Mouse (Mus musculus) brain, embryonic 14.5 days (tissue): ENCODE measurements around the gene Ntrk3. TPM values are rescaled to one million over a fixed set of nuclear protein-coding genes. Genes with fewer than 3 reads are reported as not detected.
A peak's percentile ranks its signal among the peaks of the same experiment; 100 is the strongest.

Experiments used
- DNase-seq: peaks from one replicate; pipeline ENCODE4 v3.0.0-alpha.2; 2011; ENCODE audit warnings: low read depth
- CTCF ChIP-seq: fragments of 200-500 bp; IDR thresholded peaks from 2 replicates; pipeline ENCODE4 v1.5.1; 2012; ENCODE audit warnings: inconsistent platforms, mild to moderate bottlenecking, moderate library complexity, borderline replicate concordance; ENCODE audit not compliant: insufficient read depth, insufficient read length; ENCODE audit errors: extremely low read depth
- POLR2A ChIP-seq: fragments of 200-500 bp; IDR thresholded peaks from 2 replicates; pipeline ENCODE4 v1.6.1; 2012; ENCODE audit warnings: mild to moderate bottlenecking, inconsistent platforms, borderline replicate concordance; ENCODE audit not compliant: poor library complexity, insufficient read depth, insufficient read length, severe bottlenecking; ENCODE audit errors: extremely low read depth
- polyA plus RNA-seq: library from polyadenylated mRNA; depleted of rRNA; stranded (reverse); fragments of >200 nt; gene quantifications from 2 replicates; pipeline ENCODE4 v1.2.3, GENCODE M21; 2012

Ntrk3 gene
- polyA plus RNA-seq, 1 experiment: 49.7 TPM

GRCm38 (mm10) chr7:78576169-78576568 lies 161.6 kb downstream of the Ntrk3 start:
- no peak for TF ChIP-seq POLR2A
- no peak for TF ChIP-seq CTCF
- peak; percentile 14 for DNase-seq

GRCm38 (mm10) chr7:78575556-78575955 lies 162.3 kb downstream of the Ntrk3 start:
- peak; percentile 37 for DNase-seq
- TF ChIP-seq CTCF (no peak), POLR2A (no peak)

- TF ChIP-seq POLR2A: no peak
- no peak for TF ChIP-seq CTCF
- DNase-seq: no peak
These were observed 166.6 kb downstream of the Ntrk3 start for GRCm38 (mm10) chr7:78571196-78571595.

- no peak for TF ChIP-seq CTCF
- TF ChIP-seq POLR2A: no peak
- no peak for DNase-seq
These were observed 168.6 kb downstream of the Ntrk3 start for GRCm38 (mm10) chr7:78569255-78569618.

GRCm38 (mm10) chr7:78568411-78569254 lies 169.2 kb downstream of the Ntrk3 start:
- TF ChIP-seq CTCF: peak; percentile 93
- no peak for TF ChIP-seq POLR2A
- DNase-seq: peak; percentile 89

- TF ChIP-seq CTCF: peak; percentile 57; the same call in 1 of the 2 replicates
- TF ChIP-seq POLR2A: no peak
- DNase-seq: peak; percentile 56
These were observed 171.2 kb downstream of the Ntrk3 start for GRCm38 (mm10) chr7:78566617-78567016.

DNA sequence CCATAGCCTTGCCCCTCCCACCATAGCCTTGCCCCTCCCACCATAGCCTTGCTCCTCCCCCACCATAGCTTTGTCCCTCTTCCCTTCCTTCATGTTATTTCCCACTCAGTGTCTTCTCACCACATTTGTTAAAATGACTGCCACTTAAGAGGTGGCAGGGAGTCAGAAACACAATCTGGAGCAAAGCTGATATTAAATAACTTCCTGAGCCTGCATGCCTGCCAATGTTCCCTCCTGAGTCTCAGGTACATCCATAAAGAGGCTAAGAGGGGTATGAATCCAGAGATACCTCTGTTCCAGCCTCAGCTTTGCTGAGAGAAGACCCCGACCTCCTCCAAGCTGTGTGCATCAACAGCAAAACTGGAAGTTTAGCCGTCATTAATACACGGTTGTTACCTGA lies 172.4 kb downstream of the Ntrk3 start:
- DNase-seq: no peak
- TF ChIP-seq CTCF (no peak), POLR2A (no peak)

GRCm38 (mm10) chr7:78558503-78558902 lies 179.3 kb downstream of the Ntrk3 start:
- TF ChIP-seq POLR2A (no peak), CTCF (no peak)
- DNase-seq: no peak

DNA sequence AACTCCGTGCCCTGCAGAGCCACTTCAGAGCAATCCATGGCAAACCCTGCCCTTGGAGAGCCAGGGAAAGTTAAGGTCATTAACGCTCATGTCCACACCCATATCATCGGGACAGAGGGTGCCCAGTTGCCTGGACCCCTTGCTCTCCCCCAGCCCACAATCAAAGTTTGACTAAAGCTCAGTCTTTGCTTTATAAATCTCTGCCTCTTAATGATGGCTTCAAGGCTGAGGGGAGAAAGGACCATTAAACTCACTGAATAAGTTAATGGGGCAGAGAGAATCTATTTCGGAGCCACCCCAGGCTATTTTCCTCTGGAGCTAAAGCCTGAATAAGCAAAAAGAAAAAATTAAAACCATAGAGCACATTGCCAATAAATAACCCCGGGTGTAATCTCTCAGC lies 182.3 kb downstream of the Ntrk3 start:
- no peak for TF ChIP-seq CTCF
- TF ChIP-seq POLR2A: no peak
- DNase-seq: no peak

GRCm38 (mm10) chr7:78549461-78549860 lies 188.4 kb downstream of the Ntrk3 start:
- TF ChIP-seq POLR2A (no peak), CTCF (no peak)
- no peak for DNase-seq

DNA sequence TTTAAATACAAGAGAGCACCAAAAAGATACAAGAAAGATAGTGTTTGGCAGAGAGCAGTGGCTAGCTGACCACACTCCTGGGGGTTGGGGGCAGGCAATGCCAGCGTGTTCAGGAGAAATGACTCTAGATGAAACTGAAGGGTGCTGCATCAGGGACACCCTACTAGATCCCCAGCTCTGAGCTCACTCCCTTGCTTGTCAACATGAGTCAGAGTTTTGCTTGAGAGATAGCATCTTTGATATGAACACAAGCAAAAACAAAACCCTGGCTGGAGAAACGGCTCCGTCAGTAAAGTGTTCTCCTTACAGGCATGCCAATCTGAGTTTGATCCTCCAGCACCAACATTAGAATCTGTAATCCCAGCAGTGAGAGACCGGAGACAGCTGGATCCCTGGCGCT lies 189.1 kb downstream of the Ntrk3 start:
- DNase-seq: no peak
- no peak for TF ChIP-seq CTCF
- TF ChIP-seq POLR2A: no peak

DNA sequence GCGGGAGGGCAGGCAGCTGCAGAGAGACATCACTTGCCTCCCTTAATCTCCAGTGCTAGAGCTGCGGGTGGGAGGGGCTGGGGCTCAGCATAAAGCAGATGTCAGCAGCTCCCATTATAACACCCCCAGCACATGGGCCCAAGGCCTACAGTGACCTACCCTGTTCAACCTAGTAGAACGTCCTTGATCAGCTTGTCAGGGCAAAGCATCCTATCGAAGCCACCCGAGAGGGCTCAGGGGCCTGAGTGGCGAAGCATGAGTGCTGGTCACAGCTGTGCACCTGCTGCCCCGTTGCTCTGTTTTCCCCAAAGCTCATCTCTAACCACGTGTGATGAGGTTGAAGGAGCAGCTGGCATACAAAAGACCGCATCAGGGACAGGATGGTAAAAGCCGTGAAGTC lies 191.3 kb downstream of the Ntrk3 start:
- TF ChIP-seq CTCF: no peak
- no peak for TF ChIP-seq POLR2A
- peak; percentile 39 for DNase-seq
